Mouse (Mus musculus) fibroblast of lung, adult 2 months (primary cell): Measurements from ENCODE around the gene Gm26992.
"Not testable (repeated sequence)": the region's sequence is repeated elsewhere in the genome, so short reads cannot be mapped to it uniquely, and the experiment has no call there.

Experiments used
- DNase-seq: peaks from one replicate; pipeline ENCODE4 v3.0.0-alpha.2; 2011; ENCODE audit warnings: low read depth

The Gm26992 gene

GRCm38 (mm10) chrX:103421710-103422109 lies at the start of gene Gm26992:
Gene Gm26992 (plus strand): TSS chrX:103422010.
- no peak for DNase-seq

GRCm38 (mm10) chrX:103374250-103374649 lies 47.6 kb upstream of the Gm26992 start:
- no peak for DNase-seq

GRCm38 (mm10) chrX:103384528-103384927 lies 37.3 kb upstream of the Gm26992 start:
- DNase-seq, result no peak

DNA sequence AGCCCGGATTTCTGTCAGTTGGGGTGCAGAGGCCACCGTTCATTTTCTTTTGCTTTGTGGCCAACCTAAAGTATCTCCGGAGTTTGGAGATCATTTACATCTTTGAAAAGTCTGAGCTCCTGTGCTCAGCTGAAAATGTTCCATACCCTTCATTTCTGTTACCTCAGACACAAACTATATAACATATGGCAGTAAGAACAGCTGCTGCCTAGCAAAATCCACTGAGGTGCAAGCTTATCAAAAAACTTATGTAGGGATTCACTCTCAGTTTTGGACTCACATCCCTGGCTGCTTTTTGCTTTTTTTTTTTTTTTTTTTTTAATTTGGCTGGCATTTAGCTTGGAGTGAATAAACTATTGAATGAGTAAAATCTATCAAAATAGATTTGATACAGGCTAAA lies 33.7 kb upstream of the Gm26992 start:
- DNase-seq, result no peak

- no peak for DNase-seq
Measured at GRCm38 (mm10) chrX:103393841-103394240, 28.0 kb upstream of the Gm26992 start.

DNA sequence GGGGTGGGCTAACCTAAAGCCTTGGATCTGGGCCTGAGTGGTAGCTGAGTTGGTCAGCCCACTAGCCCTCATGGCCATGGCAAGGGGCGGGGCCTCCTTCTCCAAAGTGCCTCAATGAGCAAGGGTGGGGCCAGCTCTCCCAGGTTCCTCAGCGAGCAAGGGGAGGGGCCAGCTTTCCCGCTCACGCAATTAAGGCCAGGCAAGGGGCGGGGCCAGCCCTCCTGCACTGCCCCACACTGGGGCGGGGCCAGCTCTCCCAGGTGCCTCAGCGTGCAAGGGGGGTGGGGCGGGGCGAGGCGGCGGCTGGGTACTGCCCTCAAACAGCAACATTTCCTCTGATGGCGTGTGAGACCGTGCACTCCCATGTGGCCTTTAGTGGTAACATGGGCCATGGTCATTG lies 16.8 kb upstream of the Gm26992 start:
- DNase-seq, result no peak

DNA sequence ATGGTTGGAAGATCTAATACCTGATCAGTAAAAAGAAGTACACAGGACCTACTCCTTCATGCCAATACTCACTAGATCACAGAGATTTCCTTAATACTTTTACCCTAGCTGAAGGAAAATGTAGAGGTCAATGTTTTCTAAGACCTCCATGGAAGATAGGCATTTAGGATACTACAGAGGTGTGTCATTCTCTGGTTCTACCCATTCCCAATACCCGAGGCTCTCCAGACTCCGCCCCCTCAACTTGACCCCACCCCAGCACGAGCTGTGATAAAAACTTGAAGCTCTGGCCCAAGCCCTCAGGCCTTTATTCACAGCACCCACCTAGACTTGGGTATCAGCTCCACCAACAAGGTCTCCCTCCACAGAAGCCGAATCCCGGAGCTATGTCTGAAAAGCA lies 7.6 kb upstream of the Gm26992 start, which contains the start of gene Tsx:
TSS of gene Tsx (plus strand) at position 301 of the 400 bp plus-strand sequence.
- no peak for DNase-seq

GRCm38 (mm10) chrX:103427677-103428076 lies 5.9 kb downstream of the Gm26992 start:
- no peak for DNase-seq

GRCm38 (mm10) chrX:103432293-103432692 lies 10.5 kb downstream of the Gm26992 start:
- no peak for DNase-seq

GRCm38 (mm10) chrX:103438023-103438422 lies 16.2 kb downstream of the Gm26992 start:
- DNase-seq, result no peak

DNA sequence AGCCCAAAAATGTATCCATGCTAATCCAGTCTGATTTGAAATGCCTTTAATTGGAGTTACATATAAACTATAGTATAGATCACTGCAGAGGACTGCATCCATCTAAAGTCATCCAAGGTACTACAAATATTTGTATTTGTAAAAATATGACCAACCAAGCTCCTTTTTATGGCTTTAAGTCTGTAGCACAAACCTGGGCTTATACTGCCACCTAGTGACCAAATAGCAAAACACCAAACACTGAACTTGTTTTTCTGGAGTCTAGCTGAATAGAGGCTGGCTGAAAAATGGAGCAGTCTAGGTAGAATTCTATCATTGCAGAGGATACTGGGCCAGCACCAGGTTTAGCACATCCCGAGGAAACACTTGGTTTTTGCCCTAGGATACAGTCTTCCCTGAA lies 19.0 kb downstream of the Gm26992 start:
- peak; percentile 45 for DNase-seq

DNA sequence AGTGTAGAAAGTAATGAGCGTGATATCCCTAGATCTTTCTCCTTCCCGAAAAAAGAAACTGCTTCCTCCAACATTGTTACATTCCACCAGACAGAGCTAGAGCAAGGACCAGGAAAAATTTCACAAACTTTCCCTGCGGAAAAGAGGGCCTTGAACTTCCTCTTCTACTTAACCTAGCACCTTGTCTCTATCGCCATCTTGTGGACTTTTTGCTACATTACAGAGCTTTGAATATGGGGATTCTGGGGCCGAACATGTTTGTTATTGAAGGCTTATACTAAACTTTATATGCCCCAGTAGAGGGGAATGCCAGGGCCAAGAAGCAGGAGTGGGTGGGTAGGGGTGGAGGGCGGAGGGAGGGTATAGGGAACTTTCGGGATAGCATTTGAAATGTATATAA lies 21.9 kb downstream of the Gm26992 start:
- peak; percentile 10 for DNase-seq

DNA sequence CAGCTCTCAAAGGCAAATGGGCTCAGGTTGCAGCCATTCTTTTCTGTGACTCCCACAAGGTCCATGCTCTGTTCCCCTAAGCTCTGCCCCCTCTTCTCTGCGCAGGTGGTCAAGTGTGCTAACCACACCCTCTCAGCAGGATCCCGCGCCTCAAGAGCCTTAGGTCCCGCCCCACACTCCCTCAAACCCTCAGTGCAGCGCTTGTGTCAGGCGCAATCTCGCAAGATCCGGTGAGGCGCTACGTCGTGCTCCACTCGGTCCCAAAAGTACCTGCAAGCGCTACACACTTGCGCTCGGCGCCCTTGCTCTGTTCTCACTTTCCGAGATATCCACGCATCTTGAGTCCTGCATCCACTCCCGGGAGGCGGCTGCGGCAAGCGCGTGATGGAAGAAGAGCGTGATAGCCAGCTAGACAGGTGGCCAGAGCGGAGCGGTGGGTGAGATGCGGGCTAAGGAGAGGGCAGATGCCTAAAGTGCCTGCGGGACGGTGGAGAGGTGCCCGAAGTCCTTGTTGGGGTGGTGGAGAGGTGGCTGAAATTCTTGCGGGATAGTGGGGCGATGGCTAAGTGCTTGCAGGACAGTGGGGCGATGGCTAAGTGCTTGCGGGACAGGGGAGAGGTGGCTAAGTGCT lies 25.8 kb downstream of the Gm26992 start:
- DNase-seq, result no peak

DNA sequence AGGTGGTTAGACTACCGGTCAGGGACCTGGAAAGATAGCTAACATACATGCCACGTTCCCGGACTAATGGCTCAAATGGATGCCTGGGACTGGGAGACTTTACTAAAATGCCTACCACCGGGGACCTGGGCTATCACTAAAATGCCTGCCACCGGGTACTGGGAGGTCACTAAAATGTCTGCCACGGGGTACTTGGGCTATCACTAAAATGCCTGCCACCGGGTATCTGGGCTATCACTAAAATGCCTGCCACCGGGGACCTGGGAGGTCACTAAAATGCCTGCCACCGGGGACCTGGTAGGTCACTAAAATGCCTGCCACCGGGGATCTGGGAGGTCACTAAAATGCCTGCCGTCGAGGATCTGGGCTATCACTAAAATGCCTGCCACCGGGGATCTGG lies 26.6 kb downstream of the Gm26992 start:
- DNase-seq, result not testable (repeated sequence)

DNA sequence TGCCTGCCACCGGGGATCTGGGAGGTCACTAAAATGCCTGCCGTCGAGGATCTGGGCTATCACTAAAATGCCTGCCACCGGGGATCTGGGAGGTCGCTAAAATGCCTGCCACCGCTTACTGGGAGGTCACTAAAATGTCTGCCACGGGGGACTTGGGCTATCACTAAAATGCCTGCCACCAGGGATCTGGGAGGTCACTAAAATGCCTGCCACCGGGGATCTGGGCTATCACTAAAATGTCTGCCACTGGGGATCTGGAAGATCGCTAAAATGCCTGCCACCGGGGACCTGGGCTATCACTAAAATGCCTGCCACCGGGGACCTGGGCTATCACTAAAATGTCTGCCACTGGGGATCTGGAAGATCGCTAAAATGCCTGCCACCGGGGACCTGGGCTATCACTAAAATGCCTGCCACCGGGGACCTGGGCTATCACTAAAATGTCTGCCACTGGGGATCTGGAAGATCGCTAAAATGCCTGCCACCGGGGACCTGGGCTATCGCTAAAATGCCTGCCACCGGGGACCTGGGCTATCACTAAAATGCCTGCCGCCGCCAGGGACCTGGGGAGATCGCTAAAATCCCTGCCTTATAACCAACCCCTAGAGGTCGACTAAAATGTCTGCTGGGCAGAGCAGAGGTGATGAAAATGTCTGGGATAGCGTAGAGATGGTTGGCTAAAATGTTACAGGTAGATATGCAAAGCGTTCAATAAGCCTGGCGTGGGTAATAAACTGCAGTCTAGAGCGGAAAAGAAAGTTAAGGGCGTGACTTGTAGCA lies 27.3 kb downstream of the Gm26992 start:
- not testable (repeated sequence) for DNase-seq

GRCm38 (mm10) chrX:103452815-103453214 lies 31.0 kb downstream of the Gm26992 start:
- no peak for DNase-seq

DNA sequence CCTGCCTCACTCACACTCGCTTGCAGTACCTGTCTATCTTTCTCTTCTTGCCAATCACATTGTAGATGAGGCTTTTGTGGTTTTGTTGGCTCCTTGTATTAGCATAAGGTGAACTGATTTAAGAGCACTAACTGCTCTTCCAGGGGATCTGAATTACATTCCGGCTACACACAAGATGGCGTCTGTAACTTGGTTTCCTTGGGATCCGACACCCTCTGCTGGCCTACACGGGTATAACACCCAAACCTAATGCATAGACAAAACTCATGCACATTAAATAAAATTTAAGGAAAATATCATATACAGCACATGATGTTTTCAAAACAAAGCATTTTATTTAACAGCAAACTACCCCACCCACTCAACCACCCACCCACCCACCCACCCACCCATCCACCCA lies 38.2 kb downstream of the Gm26992 start:
- DNase-seq, result no peak

GRCm38 (mm10) chrX:103468998-103469397 lies 47.2 kb downstream of the Gm26992 start:
- DNase-seq, result no peak

DNA sequence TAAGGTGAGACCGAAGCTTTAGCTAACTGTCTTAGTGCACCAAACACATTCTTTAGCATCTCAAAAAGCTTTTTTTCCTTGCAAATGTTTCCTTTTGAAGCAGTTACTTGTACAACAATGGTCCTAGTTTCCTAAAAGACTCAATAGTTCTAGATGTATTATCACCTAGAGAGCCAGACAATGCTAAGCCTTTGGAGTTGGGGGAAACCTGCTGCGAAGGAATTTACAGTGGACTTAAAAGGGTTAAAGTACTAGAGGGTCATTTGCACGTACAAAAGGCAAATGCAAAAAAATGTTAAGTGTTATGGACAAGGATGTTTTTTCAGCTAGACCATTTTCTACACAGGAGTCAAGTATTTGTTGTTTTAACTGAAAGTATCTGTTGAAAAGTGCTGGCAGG lies 50.5 kb downstream of the Gm26992 start:
- DNase-seq, result no peak

- no peak for DNase-seq
Measured at GRCm38 (mm10) chrX:103477507-103477906, 55.7 kb downstream of the Gm26992 start.

- DNase-seq, result no peak
Measured at GRCm38 (mm10) chrX:103481243-103482096, 59.7 kb downstream of the Gm26992 start.

DNA sequence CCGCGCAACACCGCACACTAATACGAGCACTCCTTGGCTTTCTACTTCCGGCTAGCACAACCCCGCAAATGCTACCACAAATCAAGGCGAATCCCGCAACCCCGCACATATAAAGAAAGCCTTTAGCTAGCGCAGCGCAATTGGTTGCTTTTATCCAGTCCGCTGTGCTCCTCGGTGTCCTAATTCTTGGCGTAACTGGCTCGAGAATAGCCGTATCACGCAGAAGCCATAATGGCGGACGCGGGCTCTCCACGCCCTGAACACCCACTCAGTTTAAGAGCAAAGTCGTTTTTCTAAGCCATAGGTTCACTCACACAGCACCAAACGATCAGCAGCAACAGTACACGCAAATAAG lies 60.3 kb downstream of the Gm26992 start:
- DNase-seq, result no peak

DNA sequence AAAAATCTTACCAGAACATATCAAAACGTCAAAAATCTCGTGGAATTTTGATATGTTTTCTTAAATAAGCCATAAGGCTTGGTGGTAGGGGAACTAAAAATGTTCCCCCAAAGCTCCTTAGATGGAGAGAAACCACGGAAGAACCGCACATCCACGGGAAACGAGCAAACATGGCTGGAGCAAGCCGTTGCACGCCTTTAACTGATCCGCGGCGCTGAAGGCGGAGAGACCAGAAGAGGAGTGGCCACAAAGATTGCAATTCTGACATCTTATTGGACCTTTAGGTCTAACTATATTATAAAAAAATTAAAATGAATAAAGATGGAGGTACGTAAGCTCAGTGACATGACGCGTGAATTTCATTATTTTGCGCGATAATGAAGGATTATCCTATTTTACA lies 61.2 kb downstream of the Gm26992 start:
- no peak for DNase-seq
